Mouse (Mus musculus): ENCODE measurements around the gene Tat. TPM values are rescaled to one million over a fixed set of nuclear protein-coding genes. Genes with fewer than 3 reads are reported as not detected.

Tat gene
- polyA plus RNA-seq (2017; shearing (Covaris generic)), result not detected

GRCm38 (mm10) chr8:109990224-109990623 lies at the start of gene Tat:
TSS of gene Tat (plus strand) at chr8:109990437.

GRCm38 (mm10) chr8:109961693-109962367 lies 28.4 kb upstream of the Tat start, which contains the start of gene Marveld3:
TSS of gene Marveld3 (minus strand) at chr8:109962203.

GRCm38 (mm10) chr8:110039659-110040058 lies 49.4 kb downstream of the Tat start, which contains the start of gene Chst4:
TSS of gene Chst4 (minus strand) at chr8:110039740.

Other genes starting within 250 kb of the Tat start
- gene Ap1g1, start 211.9 kb upstream of the Tat start, polyA plus RNA-seq (2017; shearing (Covaris generic)), result 58.8 TPM
- gene Phlpp2, start 121.9 kb upstream of the Tat start, polyA plus RNA-seq (2017; shearing (Covaris generic)), result 0.51 TPM
- gene Marveld3, start 28.2 kb upstream of the Tat start, polyA plus RNA-seq (2017; shearing (Covaris generic)), result 0.07 TPM
- not detected for gene Chst4, start 49.3 kb downstream of the Tat start, polyA plus RNA-seq (2017; shearing (Covaris generic))
- 0.92 TPM for gene Zfp612, start 89.3 kb downstream of the Tat start, polyA plus RNA-seq (2017; shearing (Covaris generic))
- gene Gm21964, start 110.8 kb downstream of the Tat start, polyA plus RNA-seq (2017; shearing (Covaris generic)), result not detected
- gene Gm17720, start 112.3 kb downstream of the Tat start, polyA plus RNA-seq (2017; shearing (Covaris generic)), result not detected
- not detected for gene Calb2, start 177.8 kb downstream of the Tat start, polyA plus RNA-seq (2017; shearing (Covaris generic))
- gene Cmtr2, start 225.2 kb downstream of the Tat start, polyA plus RNA-seq (2017; shearing (Covaris generic)), result 8.1 TPM

Measured in CD4-positive, CD25-positive, alpha-beta regulatory T cell (primary cell).